Mouse (Mus musculus) limb, embryonic 15.5 days (tissue): ENCODE measurements around the gene Hsd17b14. TPM values are rescaled to one million over a fixed set of nuclear protein-coding genes. Genes with fewer than 3 reads are reported as not detected.

ENCODE experiments used
- ATAC-seq: fragments of 200-750 bp; cut with Nextera tagmentation; 2 replicates; pipeline ENCODE4 v1.8.0; 2017; ENCODE audit warnings: low read depth, moderate TSS enrichment; ENCODE audit not compliant: insufficient number of reproducible peaks, low FRiP score, low TSS enrichment
- H3K27ac ChIP-seq: fragments of 300-500 bp; sonication (generic); 2 replicates; pipeline ENCODE4 v1.5.1; 2015; ENCODE audit warnings: moderate library complexity, mild to moderate bottlenecking, inconsistent platforms
- H3K27me3 ChIP-seq: fragments of 300-500 bp; sonication (generic); 2 replicates; pipeline ENCODE4 v1.6.1; 2015; ENCODE audit warnings: inconsistent platforms
- H3K36me3 ChIP-seq: fragments of 300-500 bp; sonication (generic); 2 replicates; pipeline ENCODE4 v1.6.1; 2015; ENCODE audit warnings: inconsistent platforms
- H3K4me1 ChIP-seq: fragments of 300-500 bp; sonication (generic); 2 replicates; pipeline ENCODE4 v1.6.1; 2015; ENCODE audit warnings: inconsistent platforms
- H3K4me2 ChIP-seq: fragments of 300-500 bp; sonication (generic); 2 replicates; pipeline ENCODE4 v1.6.1; 2015; ENCODE audit warnings: mild to moderate bottlenecking, inconsistent platforms
- H3K4me3 ChIP-seq: fragments of 300-500 bp; sonication (generic); 2 replicates; pipeline ENCODE4 v1.5.1; 2015; ENCODE audit warnings: mild to moderate bottlenecking, inconsistent platforms
- H3K9ac ChIP-seq: fragments of 300-500 bp; sonication (generic); 2 replicates; pipeline ENCODE4 v1.6.1; 2015; ENCODE audit warnings: inconsistent platforms
- H3K9me3 ChIP-seq: fragments of 300-500 bp; sonication (generic); 2 replicates; pipeline ENCODE4 v1.6.1; 2016; ENCODE audit warnings: inconsistent platforms
- WGBS: fragments of 180-500 bp; shearing (Covaris S2); methylation state at CpG from one replicate; pipeline ENCODE4 v1.1.7; 2015; 5-methylcytosine and 5-hydroxymethylcytosine counted together
- polyA plus RNA-seq: library from polyadenylated mRNA; unstranded; fragments of >200 nt; fragmentation: Nextera tagmentation; extraction: Ambion mirVana; gene quantifications from 2 replicates; pipeline ENCODE4 v1.2.1, GENCODE M21; 2015

Hsd17b14 gene
- polyA plus RNA-seq, 1 experiment from 2014 or later, result 1.1 TPM

DNA sequence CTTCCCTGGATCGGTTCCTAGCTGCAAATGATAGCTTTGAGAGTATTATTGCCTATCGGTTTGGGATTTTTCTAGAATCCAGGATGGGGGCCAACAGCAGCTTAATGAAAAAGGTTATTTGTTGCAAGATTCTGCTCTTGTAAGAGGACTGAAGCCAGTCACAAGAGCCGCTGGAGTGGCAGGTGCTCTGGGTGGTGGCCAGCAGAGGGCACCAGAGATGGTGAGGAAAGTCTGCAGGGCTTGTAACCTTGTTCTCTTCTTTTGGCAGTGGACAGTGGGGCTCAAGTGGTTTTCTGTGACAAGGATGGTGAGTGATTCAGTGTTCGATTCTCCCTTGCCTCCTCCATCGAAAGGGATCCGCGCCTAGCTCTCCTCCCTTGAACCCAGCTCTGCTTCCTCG is 1.1 kb downstream of the Hsd17b14 start:
- H3K27me3 ChIP-seq, result no peaks in the 10 kb centered on the region
- H3K4me1 ChIP-seq, result peaks cover 5% of the 10 kb centered on the region
- H3K27ac ChIP-seq, result no peak overlapping the region
- H3K4me3 ChIP-seq, result no peak overlapping the region
- H3K4me2 ChIP-seq, result no peak overlapping the region
- H3K9me3 ChIP-seq, result no peaks in the 10 kb centered on the region
- H3K9ac ChIP-seq, result no peak overlapping the region
- H3K36me3 ChIP-seq, result no peaks in the 10 kb centered on the region
- ATAC-seq, result no peak
- WGBS, result 26% methylated on average over 8 of the region's 8 CpGs

DNA sequence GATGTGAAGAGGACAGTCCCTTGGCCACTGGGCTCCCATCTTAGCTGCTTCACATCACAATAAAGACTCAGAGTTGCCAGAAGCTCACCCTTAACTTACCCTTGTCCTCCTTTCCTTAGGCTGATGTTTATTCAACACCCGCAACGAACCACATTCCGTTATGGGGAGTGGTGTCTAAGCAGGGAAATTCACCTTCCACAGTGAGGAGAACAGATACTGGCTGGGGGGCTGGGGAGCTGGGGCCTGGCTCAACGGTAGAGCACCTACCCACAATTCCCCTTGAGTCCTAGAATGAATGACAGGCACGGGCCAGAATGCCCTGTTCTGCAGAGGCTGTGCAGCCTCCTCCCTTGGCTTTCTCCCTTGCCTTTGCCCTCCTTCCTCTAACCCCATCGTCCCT is 4.2 kb downstream of the Hsd17b14 start:
- WGBS, result 53% methylated on average over 5 of the region's 6 CpGs
- Histone ChIP-seq H3K27ac (no peak overlapping the region), H3K4me2 (no peak overlapping the region), H3K9ac (no peak overlapping the region), H3K4me1 (peaks cover 18% of the 10 kb centered on the region), H3K9me3 (no peaks in the 10 kb centered on the region), H3K36me3 (no peaks in the 10 kb centered on the region), H3K4me3 (no peak overlapping the region), H3K27me3 (no peaks in the 10 kb centered on the region)
- ATAC-seq, result no peak

DNA sequence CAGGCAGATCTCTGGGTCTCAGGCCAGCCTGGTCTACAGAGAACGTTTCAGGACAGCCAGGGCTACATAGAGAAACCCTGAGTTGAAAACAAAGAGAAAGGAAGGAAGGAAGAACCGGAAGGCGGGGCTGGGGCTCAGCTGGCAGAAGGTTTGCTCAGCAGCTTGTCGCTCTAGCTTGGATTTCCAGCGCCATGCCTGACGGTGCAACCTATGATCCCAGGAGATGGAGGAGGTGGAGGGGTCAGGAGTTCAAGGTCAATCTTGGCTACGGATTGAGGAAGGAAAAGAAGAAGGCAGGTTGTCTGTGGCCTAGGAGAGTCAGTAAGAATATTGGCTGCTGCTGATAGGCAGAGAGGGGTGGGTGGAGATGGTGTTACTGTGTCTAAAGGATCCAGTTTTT is 5.5 kb downstream of the Hsd17b14 start:
- Histone ChIP-seq H3K4me2 (no peak overlapping the region), H3K27ac (no peak overlapping the region), H3K4me1 (peaks cover 18% of the 10 kb centered on the region), H3K36me3 (no peaks in the 10 kb centered on the region), H3K4me3 (no peak overlapping the region), H3K27me3 (no peaks in the 10 kb centered on the region), H3K9me3 (no peaks in the 10 kb centered on the region), H3K9ac (no peak overlapping the region)
- WGBS, result 84% methylated on average over 7 of the region's 7 CpGs
- ATAC-seq, result no peak

DNA sequence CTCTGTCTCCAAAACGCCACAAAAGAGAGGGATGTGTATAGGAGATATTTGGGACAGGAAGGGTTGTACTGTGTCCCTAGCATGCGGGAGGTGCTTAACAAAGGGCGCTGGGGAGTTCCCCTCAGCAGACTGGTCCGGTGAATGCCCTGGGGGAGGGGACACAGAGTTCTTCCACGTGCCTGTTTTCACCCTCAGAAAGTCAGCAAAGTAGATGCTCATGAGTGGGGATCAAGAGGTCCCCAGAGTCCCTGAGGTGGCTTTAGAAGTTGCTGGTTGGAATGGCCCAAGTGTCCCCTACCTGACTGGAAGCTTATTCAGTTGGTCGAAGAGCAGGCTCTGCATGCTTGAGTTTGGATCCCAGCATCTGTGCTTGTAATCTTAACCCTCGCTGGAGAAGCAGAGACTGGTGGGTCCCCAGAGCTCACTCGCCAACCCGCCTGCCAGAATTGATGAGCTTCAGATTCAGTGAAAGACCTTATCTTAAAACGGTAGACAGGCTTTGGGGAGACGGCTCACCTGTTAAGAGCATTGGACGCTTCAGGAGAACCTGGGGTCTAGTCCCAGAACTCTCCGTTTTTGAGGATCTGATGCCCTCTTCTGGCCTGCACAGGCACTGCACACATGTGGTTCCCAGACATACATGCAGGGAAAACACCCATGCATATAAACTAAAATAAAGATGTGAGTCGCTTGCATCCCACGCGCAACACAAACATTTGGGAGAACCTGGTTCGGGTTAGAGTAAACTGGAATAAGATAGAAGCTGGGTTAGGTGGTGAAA is 6.3 kb downstream of the Hsd17b14 start:
- no peak for ATAC-seq
- no peak overlapping the region for H3K4me2 ChIP-seq

DNA sequence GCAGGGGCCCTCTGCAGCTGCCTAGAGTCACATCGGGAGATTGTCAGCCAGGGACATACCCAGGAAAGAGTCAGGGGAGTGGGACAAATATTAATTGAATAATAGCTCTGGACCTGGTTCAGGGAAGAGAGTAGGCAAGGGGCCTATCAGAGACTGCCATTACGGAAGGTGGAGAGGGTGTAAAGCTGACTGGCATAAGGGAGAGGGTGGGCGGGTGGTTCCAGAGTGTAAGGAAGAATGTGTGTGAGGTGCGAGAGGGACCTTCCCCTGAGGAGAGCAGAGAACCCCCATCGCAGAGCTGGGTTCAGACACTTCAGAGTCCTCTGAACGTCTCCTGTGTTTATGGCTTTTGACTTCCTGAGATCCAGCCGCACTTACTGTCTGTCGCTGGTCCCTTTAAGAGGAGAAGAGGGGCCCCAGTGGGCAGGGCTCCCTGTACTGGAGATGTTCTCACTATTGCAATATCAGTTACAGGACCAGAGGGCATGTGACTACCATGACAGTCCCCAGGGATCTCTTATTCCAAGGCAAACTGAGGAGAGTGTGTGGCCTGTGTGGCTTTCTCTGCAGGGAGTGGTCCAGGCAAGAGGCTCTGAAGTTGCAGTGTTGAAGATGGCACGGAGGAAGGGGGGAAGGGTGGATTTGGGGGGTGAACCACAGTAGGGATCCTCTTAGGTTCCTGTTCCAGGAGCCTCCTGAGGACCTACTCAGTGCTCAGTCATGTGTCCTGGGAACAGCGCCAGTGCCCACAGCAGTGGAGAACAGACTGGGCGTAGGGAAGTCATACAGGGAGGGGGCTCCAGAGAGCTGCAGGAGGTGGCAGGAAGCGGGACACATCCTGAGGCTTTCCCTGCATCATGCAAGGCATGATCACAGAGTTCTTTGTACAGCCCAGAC is 7.2 kb downstream of the Hsd17b14 start:
- H3K27me3 ChIP-seq, result no peaks in the 10 kb centered on the region
- H3K4me3 ChIP-seq, result no peak overlapping the region
- H3K4me1 ChIP-seq, result peaks cover 14% of the 10 kb centered on the region
- H3K4me2 ChIP-seq, result no peak overlapping the region
- no peak overlapping the region for H3K9ac ChIP-seq
- no peak overlapping the region for H3K27ac ChIP-seq
- 39% methylated on average over 12 of the region's 12 CpGs for WGBS
- no peaks in the 10 kb centered on the region for H3K36me3 ChIP-seq
- no peaks in the 10 kb centered on the region for H3K9me3 ChIP-seq
- peak; percentile 13; the same call in 1 of the 2 replicates for ATAC-seq

More for the DNA sequence above, 6.3 kb downstream of the Hsd17b14 start:
- WGBS, result 23% methylated on average over 17 of the region's 17 CpGs
- Histone ChIP-seq H3K9me3 (no peaks in the 10 kb centered on the region), H3K9ac (no peak overlapping the region), H3K27me3 (no peaks in the 10 kb centered on the region), H3K27ac (no peak overlapping the region), H3K4me1 (peaks cover 16% of the 10 kb centered on the region), H3K4me3 (no peak overlapping the region), H3K36me3 (no peaks in the 10 kb centered on the region)

DNA sequence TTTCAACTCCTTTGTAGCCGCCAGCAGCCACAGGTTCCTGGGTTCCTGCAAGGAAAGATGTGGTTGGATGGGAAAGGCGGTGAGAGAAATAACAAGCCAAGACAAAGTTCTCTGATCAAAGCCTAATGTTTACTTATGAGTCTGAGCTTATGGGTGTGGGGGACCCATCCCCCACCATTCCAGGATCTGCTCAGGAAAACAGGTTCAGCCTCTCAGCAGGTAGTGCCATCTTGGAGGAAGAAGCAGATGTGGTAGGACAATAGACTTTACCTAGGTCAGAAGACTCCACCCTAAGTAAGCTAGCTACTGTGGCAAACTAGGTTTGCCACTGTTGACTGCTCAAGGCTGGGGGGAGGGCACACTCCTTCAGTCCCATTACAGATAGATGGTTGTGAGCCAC is 10.1 kb downstream of the Hsd17b14 start:
- Histone ChIP-seq H3K36me3 (no peaks in the 10 kb centered on the region), H3K9me3 (no peaks in the 10 kb centered on the region), H3K27ac (no peak overlapping the region), H3K9ac (no peak overlapping the region), H3K27me3 (no peaks in the 10 kb centered on the region), H3K4me3 (no peak overlapping the region), H3K4me1 (peaks cover 28% of the 10 kb centered on the region), H3K4me2 (no peak overlapping the region)
- WGBS, result 72% methylated on average over 2 of the region's 2 CpGs
- ATAC-seq, result no peak

DNA sequence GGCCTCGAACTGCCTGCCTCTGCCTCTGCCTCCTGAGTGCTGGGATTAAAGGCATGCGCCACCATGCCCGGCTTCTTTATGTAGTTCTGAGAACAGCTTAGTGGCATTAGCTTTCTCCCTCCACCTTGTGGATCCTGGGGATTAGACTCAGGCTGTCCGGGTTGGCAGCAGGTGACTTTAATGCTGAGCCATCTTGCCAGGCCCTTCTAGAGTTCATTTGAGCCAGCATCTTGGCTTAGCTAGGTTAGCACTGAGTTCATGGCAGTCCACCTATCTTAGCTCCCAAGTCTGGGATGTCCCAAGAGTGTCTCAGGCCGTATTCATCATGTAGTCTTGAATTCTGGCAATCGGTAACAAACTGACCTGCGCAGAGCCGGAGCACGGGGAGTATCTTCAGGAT is 10.8 kb downstream of the Hsd17b14 start:
- 87% methylated on average over 9 of the region's 9 CpGs for WGBS
- H3K4me2 ChIP-seq, result no peak overlapping the region
- H3K9me3 ChIP-seq, result no peaks in the 10 kb centered on the region
- H3K9ac ChIP-seq, result no peak overlapping the region
- no peak for ATAC-seq
- no peaks in the 10 kb centered on the region for H3K27me3 ChIP-seq
- H3K36me3 ChIP-seq, result no peaks in the 10 kb centered on the region
- no peak overlapping the region for H3K4me3 ChIP-seq
- H3K4me1 ChIP-seq, result peaks cover 32% of the 10 kb centered on the region
- no peak overlapping the region for H3K27ac ChIP-seq

DNA sequence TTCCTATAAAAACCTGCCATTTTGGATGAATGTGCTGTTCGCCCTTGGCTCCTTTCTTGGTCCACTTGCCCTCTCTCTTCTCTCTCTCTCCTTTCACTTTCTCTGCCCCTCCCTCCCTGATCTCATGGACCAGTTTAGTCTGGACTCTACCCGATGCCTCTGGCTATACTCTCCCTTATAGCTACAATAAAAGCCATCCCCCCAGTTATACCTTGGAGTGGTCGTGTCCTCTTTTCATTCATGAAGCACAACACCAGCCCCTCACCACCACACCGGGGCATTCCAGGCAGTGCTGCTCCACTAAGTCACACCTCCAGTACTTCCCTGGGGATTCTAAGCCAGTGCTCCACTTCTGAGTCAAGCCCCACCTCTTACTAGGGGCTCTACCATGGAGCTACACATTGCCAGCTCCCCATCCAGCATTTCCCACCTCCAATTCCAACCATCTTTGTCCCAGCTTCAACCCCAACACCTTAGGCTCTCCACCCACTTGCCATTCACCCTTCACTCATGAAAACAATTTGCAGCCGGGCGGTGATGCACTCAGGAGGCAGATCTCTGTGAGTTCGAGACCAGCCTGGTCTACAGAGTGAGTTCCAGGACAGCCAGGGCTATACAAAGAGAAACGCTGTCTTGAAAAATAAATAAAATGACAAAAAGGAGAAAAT is 12.6 kb downstream of the Hsd17b14 start:
- Histone ChIP-seq H3K9me3 (no peaks in the 10 kb centered on the region), H3K4me1 (peaks cover 35% of the 10 kb centered on the region), H3K27me3 (no peaks in the 10 kb centered on the region), H3K27ac (peak overlapping the region; percentile 75), H3K36me3 (no peaks in the 10 kb centered on the region), H3K4me2 (peak overlapping the region; percentile 75), H3K9ac (no peak overlapping the region), H3K4me3 (no peak overlapping the region; the same call in 1 of the 2 replicates)
- 66% methylated on average over 8 of the region's 8 CpGs for WGBS
- ATAC-seq, result no peak

DNA sequence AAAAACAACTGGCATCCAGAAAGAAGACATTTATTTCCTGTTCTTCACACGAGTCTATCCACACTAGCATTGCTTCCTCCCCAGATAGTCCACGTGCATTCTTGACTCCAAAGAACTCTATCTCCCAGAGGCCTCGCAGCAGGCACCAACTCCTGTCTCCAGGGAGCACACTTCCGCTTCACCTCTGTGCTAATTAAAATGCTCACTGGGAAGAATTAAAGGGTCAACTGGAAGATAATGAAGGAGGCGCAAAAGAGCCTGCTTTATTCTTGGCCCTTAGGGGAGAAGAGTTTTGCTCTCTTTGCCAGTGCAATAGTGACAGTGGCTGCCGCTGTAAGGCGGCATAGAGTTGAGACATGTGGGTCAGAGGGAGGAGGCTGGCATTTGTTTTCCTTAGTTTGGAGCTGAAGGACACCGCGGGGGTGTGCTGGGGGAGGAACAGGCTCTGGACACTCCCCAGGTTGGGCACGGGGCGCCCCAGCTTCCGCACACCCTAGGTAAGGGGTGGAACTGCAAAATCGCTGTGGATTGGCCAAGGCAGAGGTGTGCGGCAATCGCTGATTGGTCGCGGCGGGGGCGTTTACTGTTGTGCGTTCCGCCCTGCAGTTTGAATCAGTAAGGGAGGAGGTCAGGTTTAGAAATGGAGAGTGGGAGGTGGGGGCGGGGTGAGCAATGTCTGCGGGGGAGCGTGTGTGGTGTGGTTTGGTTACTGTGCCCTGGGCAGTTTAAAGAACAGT is 13.3 kb downstream of the Hsd17b14 start:
- no peaks in the 10 kb centered on the region for H3K27me3 ChIP-seq
- peak overlapping the region; percentile 86 for H3K27ac ChIP-seq
- peak overlapping the region; percentile 75 for H3K4me2 ChIP-seq
- peak; percentile 93 for ATAC-seq
- H3K4me3 ChIP-seq, result peak overlapping the region; percentile 48
- no peaks in the 10 kb centered on the region for H3K9me3 ChIP-seq
- H3K4me1 ChIP-seq, result peaks cover 34% of the 10 kb centered on the region
- H3K9ac ChIP-seq, result peak overlapping the region; percentile 11; the same call in 1 of the 2 replicates
- WGBS, result under 1% methylated on average over 24 of the region's 24 CpGs
- H3K36me3 ChIP-seq, result no peaks in the 10 kb centered on the region

DNA sequence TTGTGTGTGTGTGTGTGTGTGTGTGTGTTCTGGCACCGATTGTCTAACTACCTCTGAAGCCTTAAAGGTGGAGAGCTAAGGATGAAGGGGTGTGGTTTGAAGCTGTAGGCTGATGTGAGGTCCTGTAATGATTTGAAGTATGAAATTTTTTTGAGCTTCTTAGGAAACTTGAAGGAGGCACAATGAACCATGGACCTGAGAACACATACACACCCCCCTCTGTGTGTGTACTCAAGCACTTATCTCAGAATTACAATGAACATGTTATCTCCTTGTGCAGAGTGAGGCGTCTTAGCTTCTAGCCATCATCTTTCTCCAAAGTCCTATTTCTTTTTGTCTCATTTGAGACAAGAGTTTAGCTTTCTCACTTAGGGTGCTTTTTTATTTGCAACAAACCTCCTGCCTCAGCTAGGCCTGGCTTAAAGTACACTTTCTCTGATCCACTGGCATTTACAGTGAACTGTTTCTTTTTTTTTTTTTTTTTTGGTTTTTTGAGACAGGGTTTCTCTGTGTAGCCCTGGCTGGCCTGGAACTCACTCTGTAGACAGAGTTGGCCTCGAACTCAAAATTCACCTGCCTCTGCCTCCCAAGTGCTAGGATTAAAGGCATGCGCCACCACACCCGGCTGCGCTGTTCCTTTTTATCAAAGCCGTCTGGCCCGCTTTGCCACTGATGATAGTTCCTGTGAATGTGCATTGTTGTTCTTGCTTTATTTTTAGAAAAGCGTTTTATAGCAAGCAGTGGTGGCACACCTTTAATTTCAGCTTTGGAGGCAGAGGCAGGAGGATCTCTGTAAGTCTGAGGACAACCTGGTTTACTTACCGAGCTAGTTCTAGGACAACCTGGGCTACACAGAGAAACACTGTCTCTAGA is 14.1 kb downstream of the Hsd17b14 start:
- Histone ChIP-seq H3K9me3 (no peaks in the 10 kb centered on the region), H3K27ac (peak overlapping the region; percentile 86), H3K4me2 (peak overlapping the region; percentile 75), H3K4me1 (peaks cover 34% of the 10 kb centered on the region), H3K36me3 (no peaks in the 10 kb centered on the region), H3K9ac (no peak overlapping the region), H3K4me3 (peak overlapping the region; percentile 48), H3K27me3 (no peaks in the 10 kb centered on the region)
- no peak for ATAC-seq
- 78% methylated on average over 10 of the region's 10 CpGs for WGBS
